Mouse (Mus musculus): ENCODE measurements around the gene Mup4. TPM values are rescaled to one million over a fixed set of nuclear protein-coding genes. Genes with fewer than 3 reads are reported as not detected.
"Not testable (repeated sequence)": the region's sequence is repeated elsewhere in the genome, so short reads cannot be mapped to it uniquely, and the experiment has no call there.

Gene Mup4
- not detected in 2 replicates for polyA plus RNA-seq (2014; fragmentation: Nextera tagmentation; extraction: Ambion mirVana)

DNA sequence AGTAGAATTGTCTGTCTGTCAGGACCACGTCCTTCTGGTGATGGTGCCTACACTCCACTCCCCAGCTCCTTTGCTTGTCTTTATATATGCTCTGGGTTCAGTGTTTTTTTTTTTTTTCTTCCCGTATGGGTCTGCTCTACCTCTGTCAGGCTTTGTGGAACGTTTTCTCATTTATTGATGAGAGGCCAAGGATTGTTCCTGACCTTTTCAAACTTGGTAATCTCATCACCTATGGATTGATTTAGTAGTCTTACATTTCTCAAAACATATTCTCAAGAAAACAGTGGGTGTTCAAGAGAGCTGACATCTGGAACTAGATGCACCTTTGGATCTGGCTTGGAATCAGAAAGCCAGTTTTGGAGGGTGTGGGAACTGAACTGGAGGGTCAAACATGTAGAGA is at the start of gene Mup4:
Gene Mup4 (minus strand): TSS at position 101 of the 400 bp plus-strand sequence.
- no peak for ATAC-seq (ENCODE audit: insufficient number of reproducible peaks, insufficient read depth, low FRiP score, low read depth)
- no peak within 1 kb of the TSS for H3K4me3 ChIP-seq (ENCODE audit: control insufficient read depth in 1 of 2, insufficient read depth in 1 of 2, low read depth in 1 of 2, low read length in 2 of 2)
- no peaks in the 10 kb centered on the region for H3K9me3 ChIP-seq (ENCODE audit: control insufficient read depth, low read length)
- H3K27ac ChIP-seq (replicated peaks in 1 of 2; ENCODE audit: control insufficient read depth in 1 of 2, insufficient read depth in 1 of 2, low read depth in 2 of 2, low read length in 2 of 2), result no peak within 1 kb of the TSS
- no peaks in the 10 kb centered on the region for H3K27me3 ChIP-seq (ENCODE audit: control insufficient read depth, insufficient read depth, low read length)
- H3K9ac ChIP-seq (ENCODE audit: low read length), result no peak within 1 kb of the TSS
- no peaks in the 10 kb centered on the region for H3K36me3 ChIP-seq (ENCODE audit: control insufficient read depth, insufficient read depth, low read length)
- H3K4me1 ChIP-seq (ENCODE audit: control insufficient read depth in 2 of 2, insufficient read depth in 2 of 2, low read length in 2 of 2), result no peaks in the 10 kb centered on the region
- WGBS, result 60% methylated on average over 3 of the region's 3 CpGs
- no peak within 1 kb of the TSS for H3K4me2 ChIP-seq (ENCODE audit: low read length)

DNA sequence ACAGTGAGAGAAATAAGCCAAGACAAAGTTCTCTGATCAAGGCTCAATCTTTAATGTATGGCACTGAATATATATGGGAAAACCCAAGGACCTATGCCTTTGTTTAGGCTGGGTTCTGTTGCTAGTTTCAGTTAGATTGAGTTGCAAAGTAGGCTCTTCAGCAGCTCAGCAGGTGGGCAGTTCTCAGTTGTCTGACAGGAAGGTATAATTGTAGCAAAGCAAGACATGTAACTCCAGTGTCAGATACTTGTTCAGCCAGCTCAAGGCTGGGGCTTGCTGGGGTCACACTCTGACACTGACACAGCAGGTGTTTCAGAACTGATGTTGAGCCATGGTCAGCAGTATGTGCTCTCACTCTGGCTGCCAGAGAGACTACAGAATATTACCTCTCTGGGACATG is 37.4 kb upstream of the Mup4 start:
- not testable (repeated sequence) for H3K4me1 ChIP-seq (ENCODE audit: control insufficient read depth in 2 of 2, insufficient read depth in 2 of 2, low read length in 2 of 2); H3K9me3 ChIP-seq (ENCODE audit: control insufficient read depth, low read length); H3K9ac ChIP-seq (ENCODE audit: low read length); ATAC-seq (ENCODE audit: insufficient number of reproducible peaks, insufficient read depth, low FRiP score, low read depth); H3K4me3 ChIP-seq (ENCODE audit: control insufficient read depth in 1 of 2, insufficient read depth in 1 of 2, low read depth in 1 of 2, low read length in 2 of 2); H3K36me3 ChIP-seq (ENCODE audit: control insufficient read depth, insufficient read depth, low read length); H3K27ac ChIP-seq (replicated peaks in 1 of 2; ENCODE audit: control insufficient read depth in 1 of 2, insufficient read depth in 1 of 2, low read depth in 2 of 2, low read length in 2 of 2); H3K27me3 ChIP-seq (ENCODE audit: control insufficient read depth, insufficient read depth, low read length); H3K4me2 ChIP-seq (ENCODE audit: low read length)

DNA sequence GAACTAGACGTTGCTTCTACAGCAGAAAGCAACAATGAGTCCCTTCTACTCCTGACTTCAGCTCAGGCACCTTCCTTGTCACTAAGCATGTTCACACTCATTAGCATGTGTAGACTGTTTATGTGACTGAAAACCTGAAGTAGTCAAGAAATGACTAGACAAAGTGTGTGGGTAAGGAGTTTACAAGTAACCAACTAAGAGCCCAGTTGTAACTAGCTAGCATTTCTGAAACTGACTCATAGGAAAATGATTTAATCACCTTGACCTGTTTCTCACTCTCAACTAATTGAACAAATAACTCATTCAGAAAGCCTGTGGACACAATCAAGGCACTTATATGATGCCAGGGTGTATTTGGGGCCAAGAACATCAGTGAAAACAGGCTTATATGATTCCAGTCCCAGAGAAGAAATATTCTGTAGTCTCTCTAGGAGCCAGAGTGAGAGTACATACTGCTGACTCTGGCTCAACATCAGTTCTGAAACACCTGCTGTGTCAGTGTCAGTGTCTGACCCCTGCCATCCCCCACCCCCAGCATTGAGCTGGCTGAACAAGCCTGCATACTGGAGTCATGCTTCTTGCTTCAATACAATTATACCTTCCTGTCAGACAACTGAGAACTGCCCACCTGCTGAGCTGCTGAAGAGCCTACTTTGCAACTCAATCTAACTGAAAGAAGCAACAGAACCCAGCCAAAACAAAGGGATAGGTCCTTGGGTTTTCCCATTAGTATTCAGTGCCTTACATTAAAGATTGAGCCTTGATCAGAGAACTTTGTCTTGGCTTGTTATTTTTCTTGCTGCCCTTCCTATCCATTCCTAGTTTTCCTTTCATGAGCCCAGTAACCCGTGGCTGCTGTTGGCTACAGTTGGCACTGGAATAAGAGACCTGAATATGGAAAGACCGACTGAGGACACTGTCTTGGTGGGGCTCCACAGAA is 3.2 kb upstream of the Mup4 start, which contains the start of gene Mup6:
Gene Mup6 (plus strand): TSS at position 890 of the 940 bp plus-strand sequence.
- Histone ChIP-seq H3K36me3 (ENCODE audit: control insufficient read depth, insufficient read depth, low read length) (no peaks in the 10 kb centered on the region), H3K9me3 (ENCODE audit: control insufficient read depth, low read length) (no peaks in the 10 kb centered on the region), H3K4me2 (ENCODE audit: low read length) (no peak within 1 kb of the TSS), H3K4me1 (ENCODE audit: control insufficient read depth in 2 of 2, insufficient read depth in 2 of 2, low read length in 2 of 2) (no peaks in the 10 kb centered on the region), H3K4me3 (ENCODE audit: control insufficient read depth in 1 of 2, insufficient read depth in 1 of 2, low read depth in 1 of 2, low read length in 2 of 2) (no peak within 1 kb of the TSS), H3K9ac (ENCODE audit: low read length) (no peak within 1 kb of the TSS), H3K27me3 (ENCODE audit: control insufficient read depth, insufficient read depth, low read length) (no peaks in the 10 kb centered on the region), H3K27ac (replicated peaks in 1 of 2; ENCODE audit: control insufficient read depth in 1 of 2, insufficient read depth in 1 of 2, low read depth in 2 of 2, low read length in 2 of 2) (no peak within 1 kb of the TSS)
- 47% methylated on average over 3 of the region's 3 CpGs for WGBS
- no peak for ATAC-seq (ENCODE audit: insufficient number of reproducible peaks, insufficient read depth, low FRiP score, low read depth)

DNA sequence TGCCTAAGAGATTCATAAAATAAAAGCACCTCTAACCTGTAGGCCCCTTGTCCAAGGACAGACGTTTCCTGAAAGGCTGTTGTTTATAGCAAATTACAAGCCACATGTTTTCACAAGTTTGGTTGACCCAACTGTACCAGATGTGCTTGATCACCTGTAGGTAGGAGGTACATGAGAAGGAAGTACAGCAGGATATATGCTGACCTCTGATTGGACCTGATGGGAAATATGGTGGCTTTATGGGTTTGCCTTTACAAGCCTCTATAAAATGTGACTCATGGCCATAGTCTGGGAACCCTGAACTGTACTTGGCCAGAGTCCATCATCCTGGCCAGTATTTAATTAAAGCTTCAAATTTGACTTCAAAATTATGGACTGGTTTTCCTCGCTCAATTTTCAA is 23.0 kb downstream of the Mup4 start:
- Histone ChIP-seq H3K27me3 (ENCODE audit: control insufficient read depth, insufficient read depth, low read length) (no peaks in the 10 kb centered on the region), H3K4me2 (ENCODE audit: low read length) (no peak overlapping the region), H3K9me3 (ENCODE audit: control insufficient read depth, low read length) (no peaks in the 10 kb centered on the region), H3K4me3 (ENCODE audit: control insufficient read depth in 1 of 2, insufficient read depth in 1 of 2, low read depth in 1 of 2, low read length in 2 of 2) (no peak overlapping the region), H3K9ac (ENCODE audit: low read length) (no peak overlapping the region), H3K36me3 (ENCODE audit: control insufficient read depth, insufficient read depth, low read length) (no peaks in the 10 kb centered on the region), H3K27ac (replicated peaks in 1 of 2; ENCODE audit: control insufficient read depth in 1 of 2, insufficient read depth in 1 of 2, low read depth in 2 of 2, low read length in 2 of 2) (no peak overlapping the region), H3K4me1 (ENCODE audit: control insufficient read depth in 2 of 2, insufficient read depth in 2 of 2, low read length in 2 of 2) (no peaks in the 10 kb centered on the region)
- no peak for ATAC-seq (ENCODE audit: insufficient number of reproducible peaks, insufficient read depth, low FRiP score, low read depth)
- WGBS, result 67% methylated on average over 2 of the region's 2 CpGs

DNA sequence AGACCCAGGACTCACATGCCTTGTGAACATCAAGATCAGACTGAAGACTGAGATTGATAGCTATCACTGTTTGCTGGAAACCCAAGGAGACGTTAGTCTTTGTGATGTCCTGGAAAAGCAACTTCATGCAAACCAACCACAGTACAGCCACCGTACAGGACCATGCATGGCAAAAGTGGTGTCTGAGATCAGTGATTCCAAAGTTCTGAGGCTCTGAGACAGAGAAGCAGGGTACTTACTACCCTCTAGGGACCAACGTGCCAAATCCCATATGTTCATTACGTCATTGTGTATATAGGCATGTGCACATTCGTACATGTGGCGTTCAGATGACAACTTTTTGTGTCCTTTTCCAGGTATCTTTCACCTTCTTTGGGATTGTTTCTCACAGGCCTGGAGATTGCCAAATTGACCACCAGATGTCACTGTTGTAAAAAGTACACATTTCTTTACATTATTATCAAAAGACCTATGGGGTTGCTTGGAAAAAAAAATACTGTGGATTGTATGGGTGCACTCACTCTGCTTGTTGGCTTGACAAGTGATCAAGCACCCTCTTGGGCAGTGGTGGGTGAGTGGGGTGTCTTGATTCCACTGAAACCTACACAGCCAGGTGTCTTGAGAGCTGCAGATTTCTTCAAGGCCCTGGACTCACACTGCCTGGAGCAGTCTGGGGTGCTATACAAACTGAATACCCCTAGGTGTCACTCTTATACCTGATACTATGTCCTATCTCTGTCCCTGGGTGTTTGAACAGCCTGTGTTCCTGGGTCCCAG is 27.8 kb downstream of the Mup4 start:
- Histone ChIP-seq H3K9me3 (ENCODE audit: control insufficient read depth, low read length) (no peaks in the 10 kb centered on the region), H3K36me3 (ENCODE audit: control insufficient read depth, insufficient read depth, low read length) (no peaks in the 10 kb centered on the region), H3K9ac (ENCODE audit: low read length) (no peak overlapping the region), H3K4me3 (ENCODE audit: control insufficient read depth in 1 of 2, insufficient read depth in 1 of 2, low read depth in 1 of 2, low read length in 2 of 2) (no peak overlapping the region), H3K27ac (replicated peaks in 1 of 2; ENCODE audit: control insufficient read depth in 1 of 2, insufficient read depth in 1 of 2, low read depth in 2 of 2, low read length in 2 of 2) (no peak overlapping the region), H3K4me1 (ENCODE audit: control insufficient read depth in 2 of 2, insufficient read depth in 2 of 2, low read length in 2 of 2) (no peaks in the 10 kb centered on the region), H3K4me2 (ENCODE audit: low read length) (no peak overlapping the region), H3K27me3 (ENCODE audit: control insufficient read depth, insufficient read depth, low read length) (no peaks in the 10 kb centered on the region)
- ATAC-seq (ENCODE audit: insufficient number of reproducible peaks, insufficient read depth, low FRiP score, low read depth), result peak; percentile 31; the same call in 1 of the 2 replicates
- WGBS, result 48% methylated on average over 6 of the region's 6 CpGs

DNA sequence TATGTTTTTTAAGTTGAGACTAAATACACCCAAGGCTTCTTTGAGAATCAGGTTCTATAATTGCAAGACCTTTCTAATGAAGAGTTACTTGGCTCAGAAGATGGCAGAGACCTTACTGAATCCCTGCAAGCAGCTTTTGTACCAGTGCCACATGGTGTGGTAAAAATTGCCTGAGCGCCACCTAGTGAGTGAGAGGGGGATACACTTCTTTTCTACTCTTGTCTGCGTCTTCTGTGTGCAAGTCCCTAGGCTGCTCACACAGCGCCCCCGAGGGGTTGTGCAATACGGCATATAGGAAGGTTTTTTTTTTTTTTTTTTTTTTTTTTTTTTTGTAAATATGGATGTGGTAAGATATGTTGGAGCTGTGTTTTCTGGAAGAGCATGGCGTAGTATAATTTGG is 32.2 kb downstream of the Mup4 start:
- no peaks in the 10 kb centered on the region for H3K9me3 ChIP-seq (ENCODE audit: control insufficient read depth, low read length)
- no peaks in the 10 kb centered on the region for H3K36me3 ChIP-seq (ENCODE audit: control insufficient read depth, insufficient read depth, low read length)
- no peak overlapping the region for H3K4me3 ChIP-seq (ENCODE audit: control insufficient read depth in 1 of 2, insufficient read depth in 1 of 2, low read depth in 1 of 2, low read length in 2 of 2)
- WGBS, result 15% methylated on average over 6 of the region's 6 CpGs
- no peak overlapping the region for H3K4me2 ChIP-seq (ENCODE audit: low read length)
- no peaks in the 10 kb centered on the region for H3K27me3 ChIP-seq (ENCODE audit: control insufficient read depth, insufficient read depth, low read length)
- H3K9ac ChIP-seq (ENCODE audit: low read length), result no peak overlapping the region
- H3K4me1 ChIP-seq (ENCODE audit: control insufficient read depth in 2 of 2, insufficient read depth in 2 of 2, low read length in 2 of 2), result peaks cover 2 to 10% of the 10 kb centered on the region in 2 experiments; a peak in 1 of 4 replicates
- H3K27ac ChIP-seq (replicated peaks in 1 of 2; ENCODE audit: control insufficient read depth in 1 of 2, insufficient read depth in 1 of 2, low read depth in 2 of 2, low read length in 2 of 2), result no peak overlapping the region
- 0 out of 2 replicates have a peak, but pooled peaks have one; percentile 41 for ATAC-seq (ENCODE audit: insufficient number of reproducible peaks, insufficient read depth, low FRiP score, low read depth)

DNA sequence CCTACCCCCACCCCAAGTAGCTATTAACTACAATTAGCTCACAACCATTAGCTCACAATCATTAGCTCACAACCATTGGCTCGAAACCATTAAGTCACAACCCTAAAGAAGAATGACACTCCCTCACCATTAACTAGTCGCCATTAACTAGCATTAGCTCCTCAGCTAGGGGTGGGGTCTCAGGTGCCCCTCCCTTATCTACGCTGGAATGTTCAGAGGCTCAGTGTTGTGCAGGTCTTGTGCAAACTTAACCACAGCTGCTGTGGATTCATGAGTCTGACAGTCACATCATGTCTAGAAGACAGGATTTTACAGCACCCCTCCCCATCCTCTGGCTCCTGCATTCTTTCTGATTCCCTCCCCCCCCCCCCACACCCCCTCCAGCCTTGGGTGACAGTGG is 32.8 kb downstream of the Mup4 start:
- no peak overlapping the region for H3K9ac ChIP-seq (ENCODE audit: low read length)
- no peak overlapping the region for H3K4me3 ChIP-seq (ENCODE audit: control insufficient read depth in 1 of 2, insufficient read depth in 1 of 2, low read depth in 1 of 2, low read length in 2 of 2)
- peaks cover 2 to 10% of the 10 kb centered on the region in 2 experiments; a peak in 1 of 4 replicates for H3K4me1 ChIP-seq (ENCODE audit: control insufficient read depth in 2 of 2, insufficient read depth in 2 of 2, low read length in 2 of 2)
- no peak overlapping the region for H3K27ac ChIP-seq (replicated peaks in 1 of 2; ENCODE audit: control insufficient read depth in 1 of 2, insufficient read depth in 1 of 2, low read depth in 2 of 2, low read length in 2 of 2)
- H3K4me2 ChIP-seq (ENCODE audit: low read length), result no peak overlapping the region
- no peaks in the 10 kb centered on the region for H3K27me3 ChIP-seq (ENCODE audit: control insufficient read depth, insufficient read depth, low read length)
- no peaks in the 10 kb centered on the region for H3K9me3 ChIP-seq (ENCODE audit: control insufficient read depth, low read length)
- WGBS, result 77% methylated on average over 3 of the region's 3 CpGs
- no peaks in the 10 kb centered on the region for H3K36me3 ChIP-seq (ENCODE audit: control insufficient read depth, insufficient read depth, low read length)
- ATAC-seq (ENCODE audit: insufficient number of reproducible peaks, insufficient read depth, low FRiP score, low read depth), result 0 out of 2 replicates have a peak, but pooled peaks have one; percentile 24

Data from heart, embryonic 14.5 days (tissue).